Mouse (Mus musculus): Measurements from ENCODE around the gene Gstm6.

GRCm38 (mm10) chr3:107927841-107928240 lies 15.7 kb downstream of the Gstm6 start:
- TF ChIP-seq CTCF (IDR thresholded peaks at IDR 0.05; ENCODE audit: low read depth, low read length), result no peak
- no peak for TF ChIP-seq POLR2A (IDR thresholded peaks at IDR 0.05; ENCODE audit: insufficient read depth, low read length)
- TF ChIP-seq EP300 (IDR thresholded peaks at IDR 0.05; ENCODE audit: insufficient read depth, low read depth, low read length), result no peak
